In the genomic region with DNA sequence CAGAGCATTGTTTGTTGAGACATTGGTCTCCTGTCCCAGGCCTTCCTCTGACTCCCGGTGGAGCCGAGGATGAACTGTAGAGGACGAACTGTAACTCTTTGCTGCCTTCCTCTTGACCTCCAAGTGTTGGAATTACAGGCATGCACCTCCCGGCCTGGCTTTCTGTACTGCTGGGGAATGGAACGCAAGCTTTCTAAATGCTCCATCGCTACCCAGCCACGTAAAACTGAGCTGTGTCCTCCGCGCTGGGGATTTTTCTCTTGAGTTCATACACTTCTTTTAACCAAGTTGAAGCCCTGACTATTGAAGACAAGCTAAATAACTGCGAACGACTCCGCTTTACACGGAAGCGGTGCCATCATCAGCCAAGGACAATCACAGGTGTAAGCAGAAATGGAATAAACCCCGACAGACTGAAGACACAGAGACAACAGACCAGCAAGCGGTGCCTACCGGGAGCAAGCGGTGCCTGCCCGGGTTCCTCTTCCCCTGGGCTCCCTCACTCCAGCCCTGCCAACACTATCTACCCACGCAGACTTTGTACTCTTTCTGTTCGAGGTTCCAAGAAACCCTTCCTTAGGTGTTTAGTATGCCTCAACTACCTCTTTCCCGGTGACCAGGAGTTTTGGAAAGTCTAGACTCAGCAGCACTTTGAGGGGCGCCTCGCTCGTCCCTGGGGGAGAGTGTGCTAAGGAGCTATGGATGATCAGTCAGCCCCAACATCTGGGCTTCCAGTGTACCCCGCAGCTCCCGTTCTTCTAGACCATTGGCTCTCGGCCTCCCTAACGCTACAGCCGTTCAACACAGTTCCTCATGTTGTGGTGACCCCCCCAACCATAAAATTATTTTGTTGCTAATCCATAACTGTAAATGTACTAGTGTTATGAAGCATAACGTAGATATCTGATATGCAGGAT, we compare ENCODE assay signal across 8 mouse cellular contexts. TPM values are rescaled to one million over a fixed set of nuclear protein-coding genes. Genes with fewer than 3 reads are reported as not detected.
DNase-seq lines count a peak whose midpoint lies in the region; ATAC-seq and TF ChIP-seq lines count a peak whose summit lies in the region.

No protein-coding gene starts in this region.

- 0 out of 2 replicates have a peak overlapping the region, but pooled peaks have one; percentile 8 for H3K9ac ChIP-seq in ES-E14 (ENCODE audit: insufficient read depth, low read depth, low read length, poor library complexity, severe bottlenecking)
- peak overlapping the region; percentile 27 for H3K9ac ChIP-seq in intestine, embryonic 16.5 days (ENCODE audit: low read depth, low read length)
- H3K9ac ChIP-seq in neural tube, embryonic 14.5 days (replicated peaks; ENCODE audit: low read depth, low read length) = no peak overlapping the region

- peak; percentile 37 for ATAC-seq in intestine, embryonic 16.5 days
- no peak for ATAC-seq in neural tube, embryonic 14.5 days (ENCODE audit: low read depth)

- no peaks in the 10 kb centered on the region for H3K27me3 ChIP-seq in intestine, embryonic 16.5 days (replicated peaks; ENCODE audit: control insufficient read depth, insufficient read depth, low read length)
- peaks cover 14% of the 10 kb centered on the region for H3K27me3 ChIP-seq in neural tube, embryonic 14.5 days (ENCODE audit: control insufficient read depth, insufficient read depth, low read length)

- in situ Hi-C loops in ES-E14 (cut with MboI; ENCODE audit: low sequenced_read_pairs in 2 of 2, unreplicated experiment in 2 of 2) = no loop called here

- H3K27ac ChIP-seq in ES-E14 (ENCODE audit: insufficient read depth, low read depth, low read length, poor library complexity, severe bottlenecking) = no peak overlapping the region
- H3K27ac ChIP-seq in embryonic fibroblast, embryonic 13.5 days (ENCODE audit: insufficient read depth, low read length) = peak overlapping the region; percentile 57
- peak overlapping the region; percentile 65 for H3K27ac ChIP-seq in intestine, embryonic 16.5 days (ENCODE audit: low read length)
- no peak overlapping the region for H3K27ac ChIP-seq in neural tube, embryonic 14.5 days (ENCODE audit: low read depth, low read length)

- DNase-seq in ES-E14 (ENCODE audit: low read depth, low spot score) = no peak
- DNase-seq in lung, adult 18-20 months = peak; percentile 54 to 59
- no peak for DNase-seq in cerebellum, postnatal 10 days
- DNase-seq in adrenal gland, postnatal 25 days = no peak
- no peak for DNase-seq in layer of hippocampus, adult 9-10 months (ENCODE audit: low spot score)

- no peaks in the 10 kb centered on the region for H3K9me3 ChIP-seq in ES-E14 (ENCODE audit: control insufficient read depth, insufficient read depth, low read depth, low read length)
- H3K9me3 ChIP-seq in intestine, embryonic 16.5 days (ENCODE audit: control insufficient read depth, low read length) = no peaks in the 10 kb centered on the region
- no peaks in the 10 kb centered on the region for H3K9me3 ChIP-seq in neural tube, embryonic 14.5 days (ENCODE audit: control insufficient read depth, low read length)

- H3K4me3 ChIP-seq in ES-E14 (ENCODE audit: insufficient read depth in 1 of 2, low read depth in 1 of 2, low read length in 2 of 2, poor library complexity in 1 of 2, severe bottlenecking in 1 of 2) = peak overlapping the region; percentile 35 to 41; a peak in 3 of 4 replicates
- no peak overlapping the region for H3K4me3 ChIP-seq in embryonic fibroblast, embryonic 13.5 days (ENCODE audit: insufficient read depth, low read length)
- peak overlapping the region; percentile 11; the same call in 1 of the 2 replicates for H3K4me3 ChIP-seq in intestine, embryonic 16.5 days (ENCODE audit: low read length)
- no peak overlapping the region for H3K4me3 ChIP-seq in neural tube, embryonic 14.5 days (ENCODE audit: low read depth, low read length)

- no peak for TF ChIP-seq POLR2A in embryonic fibroblast, embryonic 13.5 days (IDR thresholded peaks at IDR 0.05; ENCODE audit: low read depth, low read length)

- H3K4me2 ChIP-seq in intestine, embryonic 16.5 days (ENCODE audit: low read depth, low read length) = peak overlapping the region; percentile 35
- H3K4me2 ChIP-seq in neural tube, embryonic 14.5 days (ENCODE audit: low read depth, low read length) = peak overlapping the region; percentile 9; the same call in 1 of the 2 replicates

- no peak for TF ChIP-seq CTCF in embryonic fibroblast, embryonic 13.5 days (IDR thresholded peaks at IDR 0.05; ENCODE audit: borderline replicate concordance, insufficient read depth, low read length)

- H3K36me3 ChIP-seq in ES-E14 (ENCODE audit: control insufficient read depth, insufficient read depth, low read length, poor library complexity, severe bottlenecking) = no peaks in the 10 kb centered on the region
- no peaks in the 10 kb centered on the region for H3K36me3 ChIP-seq in intestine, embryonic 16.5 days (ENCODE audit: control insufficient read depth, insufficient read depth, low read length)
- no peaks in the 10 kb centered on the region for H3K36me3 ChIP-seq in neural tube, embryonic 14.5 days (ENCODE audit: control insufficient read depth, insufficient read depth, low read length)

- H3K4me1 ChIP-seq in ES-E14 (ENCODE audit: control insufficient read depth in 2 of 2, insufficient read depth in 2 of 2, low read length in 2 of 2, poor library complexity in 1 of 2) = peaks cover 0 to 21% of the 10 kb centered on the region in 2 experiments
- H3K4me1 ChIP-seq in embryonic fibroblast, embryonic 13.5 days (ENCODE audit: control insufficient read depth, insufficient read depth, low read length) = peaks cover 3% of the 10 kb centered on the region
- peaks cover 16% of the 10 kb centered on the region for H3K4me1 ChIP-seq in intestine, embryonic 16.5 days (ENCODE audit: control insufficient read depth, insufficient read depth, low read length)
- no peaks in the 10 kb centered on the region for H3K4me1 ChIP-seq in neural tube, embryonic 14.5 days (ENCODE audit: control insufficient read depth, insufficient read depth, low read length)

- 20% methylated on average over 31 of the region's 31 CpGs for WGBS in intestine, embryonic 16.5 days
- WGBS in neural tube, embryonic 14.5 days = 18% methylated on average over 31 of the region's 31 CpGs

TF ChIP-seq in ES-E14, 5 proteins besides CTCF, POLR2A, EP300 and RAD21:
- no peak for TF ChIP-seq ZC3H11A (IDR thresholded peaks at IDR 0.05; ENCODE audit: borderline replicate concordance, low read depth, low read length)
- TF ChIP-seq ZNF384 (IDR thresholded peaks at IDR 0.05; ENCODE audit: low read depth, low read length) = no peak
- no peak for TF ChIP-seq CHD2 (IDR thresholded peaks at IDR 0.05; ENCODE audit: low read depth, low read length)
- TF ChIP-seq HCFC1 (IDR thresholded peaks at IDR 0.05; ENCODE audit: borderline replicate concordance, insufficient read depth, low read length) = no peak
- no peak for TF ChIP-seq MAFK (IDR thresholded peaks at IDR 0.05; ENCODE audit: insufficient read depth, low read depth, low read length)

RNA-seq across cellular contexts. Expression of gene Syde2, which starts 24.3 kb away (rescaled TPM):
- 17.3 and 19.9 TPM in 2 replicates for total RNA-seq in ES-E14 (2012; rRNA removed)
- 8.9 and 12.3 TPM in 2 replicates for polyA plus RNA-seq in embryonic fibroblast, embryonic 13.5 days (2011; ENCODE audit: insufficient read length, low read depth, missing spikeins)
- polyA plus RNA-seq in intestine, embryonic 16.5 days (2015; fragmentation: Nextera tagmentation; extraction: Ambion mirVana) = 1.2 and 1.4 TPM in 2 replicates
- polyA plus RNA-seq in neural tube, embryonic 14.5 days (2014; fragmentation: Nextera tagmentation; extraction: Ambion mirVana) = 0.62 and 1.1 TPM in 2 replicates
- 7.9 and 9.2 TPM in 2 replicates for total RNA-seq in adrenal gland, postnatal 25 days (2021)

RNA-seq across cellular contexts. Expression of gene 2410004B18Rik, which starts 25.5 kb away (rescaled TPM):
- 21.6 and 38.7 TPM in 2 replicates for total RNA-seq in ES-E14 (2012; rRNA removed)
- polyA plus RNA-seq in embryonic fibroblast, embryonic 13.5 days (2011; ENCODE audit: insufficient read length, low read depth, missing spikeins) = 20.8 and 24.9 TPM in 2 replicates
- polyA plus RNA-seq in intestine, embryonic 16.5 days (2015; fragmentation: Nextera tagmentation; extraction: Ambion mirVana) = 38.5 and 42.0 TPM in 2 replicates
- polyA plus RNA-seq in neural tube, embryonic 14.5 days (2014; fragmentation: Nextera tagmentation; extraction: Ambion mirVana) = 78.1 and 80.3 TPM in 2 replicates
- 23.7 and 28.7 TPM in 2 replicates for total RNA-seq in adrenal gland, postnatal 25 days (2021)

RNA-seq across cellular contexts. Expression of gene Bcl10, which starts 40.8 kb away (rescaled TPM):
- 14.9 and 27.8 TPM in 2 replicates for total RNA-seq in ES-E14 (2012; rRNA removed)
- polyA plus RNA-seq in embryonic fibroblast, embryonic 13.5 days (2011; ENCODE audit: insufficient read length, low read depth, missing spikeins) = 45.4 and 53.9 TPM in 2 replicates
- polyA plus RNA-seq in intestine, embryonic 16.5 days (2015; fragmentation: Nextera tagmentation; extraction: Ambion mirVana) = 47.2 and 51.7 TPM in 2 replicates
- polyA plus RNA-seq in neural tube, embryonic 14.5 days (2014; fragmentation: Nextera tagmentation; extraction: Ambion mirVana) = 34.5 and 40.9 TPM in 2 replicates
- 24.5 and 25.1 TPM in 2 replicates for total RNA-seq in adrenal gland, postnatal 25 days (2021)

Comparison
In these comparisons a context has a peak if more than half of its experiments do, and no peak if none do; other contexts are left out.
1. DNase-seq: peak in lung, adult 18-20 months (2 of 2); none in ES-E14 (single experiment), cerebellum, postnatal 10 days (0 of 2), adrenal gland, postnatal 25 days (single experiment) and layer of hippocampus, adult 9-10 months (single experiment).
2. H3K27ac ChIP-seq: peak in embryonic fibroblast, embryonic 13.5 days (single experiment) and intestine, embryonic 16.5 days (single experiment); none in ES-E14 (single experiment) and neural tube, embryonic 14.5 days (single experiment).
3. H3K4me3 ChIP-seq: peak in ES-E14 (2 of 2) and intestine, embryonic 16.5 days (single experiment); none in embryonic fibroblast, embryonic 13.5 days (single experiment) and neural tube, embryonic 14.5 days (single experiment).